ENCODE assay signal across 8 mouse cellular contexts in the genomic region with DNA sequence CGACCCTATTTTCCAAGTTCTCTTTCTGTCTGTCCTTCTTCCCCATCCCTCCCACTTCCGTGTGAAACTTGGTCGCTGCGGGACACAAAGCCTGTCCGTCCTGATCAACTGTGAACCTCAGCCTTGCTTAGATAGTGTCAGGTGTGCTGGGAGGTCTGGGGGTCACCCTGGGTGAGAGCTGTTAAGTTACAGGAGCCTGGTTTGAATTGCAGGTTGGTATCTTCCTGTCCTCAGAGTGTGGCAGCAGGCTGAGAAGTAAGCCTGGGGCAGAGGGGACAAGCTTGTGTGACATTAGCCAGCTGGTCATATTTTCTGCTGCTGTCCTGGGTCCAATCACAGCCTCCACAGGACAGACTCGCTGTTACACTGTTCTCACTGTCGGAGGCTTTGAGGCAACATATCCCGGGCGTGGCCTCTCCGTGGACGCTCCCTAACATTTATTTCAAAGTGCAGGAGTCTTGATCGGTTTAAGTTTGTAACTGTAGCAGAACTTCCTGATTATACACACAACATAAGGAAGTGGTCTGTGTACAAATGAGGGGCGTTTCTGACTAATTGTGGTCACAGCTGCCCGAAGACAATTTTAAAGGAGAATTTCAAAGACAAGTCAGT. TPM values are rescaled to one million over a fixed set of nuclear protein-coding genes. Genes with fewer than 3 reads are reported as not detected.
DNase-seq lines count a peak whose midpoint lies in the region; ATAC-seq and TF ChIP-seq lines count a peak whose summit lies in the region.

No protein-coding gene starts in this region.

- DNase-seq in cerebellum, adult 2 months = no peak
- DNase-seq in cerebellum, postnatal 4 days (ENCODE audit: low spot score in 2 of 2) = no peak
- DNase-seq in limb, embryonic 11.5 days (ENCODE audit: low spot score) = peak; percentile 48
- DNase-seq in left cerebral cortex, postnatal 14 days (ENCODE audit: low spot score in 2 of 2) = no peak
- no peak for DNase-seq in thymus, postnatal 10 days (ENCODE audit: low spot score in 2 of 2)

- H3K27me3 ChIP-seq in cerebellum, adult 2 months (ENCODE audit: control insufficient read depth, insufficient read depth, low read length) = no peaks in the 10 kb centered on the region
- no peaks in the 10 kb centered on the region for H3K27me3 ChIP-seq in heart, embryonic 12.5 days (replicated peaks)
- H3K27me3 ChIP-seq in limb, embryonic 11.5 days (ENCODE audit: control insufficient read depth, insufficient read depth, low read length) = no peaks in the 10 kb centered on the region
- no peaks in the 10 kb centered on the region for H3K27me3 ChIP-seq in midbrain, embryonic 12.5 days

- peak overlapping the region; percentile 82 for H3K4me2 ChIP-seq in heart, embryonic 12.5 days
- H3K4me2 ChIP-seq in limb, embryonic 11.5 days (ENCODE audit: low read depth, severe bottlenecking) = peak overlapping the region; percentile 55
- peak overlapping the region; percentile 54 for H3K4me2 ChIP-seq in midbrain, embryonic 12.5 days (replicated peaks)

- peaks cover 66% of the 10 kb centered on the region for H3K4me1 ChIP-seq in cerebellum, adult 2 months (ENCODE audit: control insufficient read depth, insufficient read depth, low read length)
- H3K4me1 ChIP-seq in bone marrow, adult 2 months (ENCODE audit: control insufficient read depth, insufficient read depth, low read length) = peaks cover 10% of the 10 kb centered on the region
- peaks cover 80% of the 10 kb centered on the region for H3K4me1 ChIP-seq in heart, embryonic 12.5 days (replicated peaks)
- H3K4me1 ChIP-seq in limb, embryonic 11.5 days (ENCODE audit: control insufficient read depth, insufficient read depth, low read length) = peaks cover 24% of the 10 kb centered on the region
- H3K4me1 ChIP-seq in midbrain, embryonic 12.5 days = peaks cover 78% of the 10 kb centered on the region

- peak; percentile 43 for ATAC-seq in heart, embryonic 12.5 days (ENCODE audit: insufficient number of reproducible peaks, low FRiP score)
- ATAC-seq in limb, embryonic 11.5 days (ENCODE audit: insufficient number of reproducible peaks, low FRiP score, low TSS enrichment, low read depth) = no peak
- ATAC-seq in midbrain, embryonic 12.5 days (ENCODE audit: low FRiP score, low read depth) = no peak

- H3K9ac ChIP-seq in heart, embryonic 12.5 days = peak overlapping the region; percentile 79
- 0 out of 2 replicates have a peak overlapping the region, but pooled peaks have one; percentile 41 for H3K9ac ChIP-seq in limb, embryonic 11.5 days (ENCODE audit: low read length)
- peak overlapping the region; percentile 49 for H3K9ac ChIP-seq in midbrain, embryonic 12.5 days (replicated peaks)

- H3K27ac ChIP-seq in cerebellum, adult 2 months (ENCODE audit: insufficient read depth, low read length) = peak overlapping the region; percentile 59; the same call in 1 of the 2 replicates
- H3K27ac ChIP-seq in bone marrow, adult 2 months (ENCODE audit: control insufficient read depth, insufficient read depth, low read depth, low read length, poor library complexity) = peak overlapping the region; percentile 92
- peak overlapping the region; percentile 99 for H3K27ac ChIP-seq in heart, embryonic 12.5 days (ENCODE audit: poor library complexity, severe bottlenecking)
- H3K27ac ChIP-seq in limb, embryonic 11.5 days (replicated peaks; ENCODE audit: low read depth, low read length) = peak overlapping the region; percentile 64
- peak overlapping the region; percentile 94 for H3K27ac ChIP-seq in midbrain, embryonic 12.5 days (replicated peaks)

- H3K9me3 ChIP-seq in heart, embryonic 12.5 days (replicated peaks) = no peaks in the 10 kb centered on the region
- no peaks in the 10 kb centered on the region for H3K9me3 ChIP-seq in limb, embryonic 11.5 days (ENCODE audit: control insufficient read depth, low read length)
- no peaks in the 10 kb centered on the region for H3K9me3 ChIP-seq in midbrain, embryonic 12.5 days

- peaks cover 5% of the 10 kb centered on the region for H3K36me3 ChIP-seq in heart, embryonic 12.5 days
- no peaks in the 10 kb centered on the region for H3K36me3 ChIP-seq in limb, embryonic 11.5 days (ENCODE audit: control insufficient read depth, insufficient read depth, low read length)
- 0 out of 2 replicates have a peak, but pooled peaks cover 3% of the 10 kb centered on the region for H3K36me3 ChIP-seq in midbrain, embryonic 12.5 days

- no peak for TF ChIP-seq CTCF in cerebellum, adult 2 months (IDR thresholded peaks at IDR 0.05; ENCODE audit: borderline replicate concordance, insufficient read depth, low read depth, low read length)
- no peak for TF ChIP-seq CTCF in bone marrow, adult 2 months (IDR thresholded peaks at IDR 0.05; ENCODE audit: control insufficient read depth, insufficient read depth, low read length)

- WGBS in cerebellum, adult 2 months = 38% methylated on average over 14 of the region's 14 CpGs
- WGBS in bone marrow, adult 2 months = 1% methylated on average over 14 of the region's 14 CpGs
- 14% methylated on average over 14 of the region's 14 CpGs for WGBS in heart, embryonic 12.5 days
- WGBS in limb, embryonic 11.5 days = 16% methylated on average over 14 of the region's 14 CpGs
- 19% methylated on average over 14 of the region's 14 CpGs for WGBS in midbrain, embryonic 12.5 days

- intact Hi-C loops in left cerebral cortex, postnatal 14 days (cut with DNase I) = no loop called here

- H3K4me3 ChIP-seq in cerebellum, adult 2 months (replicated peaks; ENCODE audit: insufficient read depth, low read depth, low read length) = peak overlapping the region; percentile 3
- H3K4me3 ChIP-seq in bone marrow, adult 2 months (replicated peaks; ENCODE audit: control insufficient read depth, low read depth, low read length) = peak overlapping the region; percentile 61
- H3K4me3 ChIP-seq in heart, embryonic 12.5 days = peak overlapping the region; percentile 42
- H3K4me3 ChIP-seq in limb, embryonic 11.5 days (ENCODE audit: low read depth, low read length) = no peak overlapping the region; the same call in 1 of the 2 replicates
- H3K4me3 ChIP-seq in midbrain, embryonic 12.5 days = peak overlapping the region; percentile 22

- no peak for TF ChIP-seq POLR2A in cerebellum, adult 2 months (IDR thresholded peaks at IDR 0.05; ENCODE audit: borderline replicate concordance, insufficient read depth, low read length)
- TF ChIP-seq POLR2A in bone marrow, adult 2 months (IDR thresholded peaks at IDR 0.05; ENCODE audit: borderline replicate concordance, control insufficient read depth, low read depth, low read length) = no peak

RNA-seq across cellular contexts. Expression of gene Trak1, which starts 17.3 kb away (rescaled TPM):
- polyA plus RNA-seq in cerebellum, adult 2 months (2012; rRNA removed) = 103 TPM in 2 replicates
- 14.1 and 29.4 TPM in 2 replicates for polyA plus RNA-seq in bone marrow, adult 2 months (2011; ENCODE audit: insufficient read depth, insufficient read length, low replicate concordance, missing spikeins)
- 37.3 and 42.0 TPM in 2 replicates for polyA plus RNA-seq in heart, embryonic 12.5 days (2016; fragmentation: Nextera tagmentation; extraction: Ambion mirVana)
- 9.3 and 11.7 TPM in 2 replicates for polyA plus RNA-seq in limb, embryonic 11.5 days (2014; fragmentation: Nextera tagmentation; extraction: Ambion mirVana)
- 38.0 and 42.2 TPM in 2 replicates for polyA plus RNA-seq in midbrain, embryonic 12.5 days (2016; fragmentation: Nextera tagmentation; extraction: Ambion mirVana)
- total RNA-seq in left cerebral cortex, postnatal 14 days (2021) = 100 to 1,000 TPM; 217 to 226 TPM

RNA-seq across cellular contexts. Expression of gene Ulk4, which starts 37.6 kb away (rescaled TPM):
- 2.1 and 2.5 TPM in 2 replicates for polyA plus RNA-seq in cerebellum, adult 2 months (2012; rRNA removed)
- polyA plus RNA-seq in bone marrow, adult 2 months (2011; ENCODE audit: insufficient read depth, insufficient read length, low replicate concordance, missing spikeins) = not detected in 2 replicates
- 97.4 and 111 TPM in 2 replicates for polyA plus RNA-seq in heart, embryonic 12.5 days (2016; fragmentation: Nextera tagmentation; extraction: Ambion mirVana)
- polyA plus RNA-seq in limb, embryonic 11.5 days (2014; fragmentation: Nextera tagmentation; extraction: Ambion mirVana) = 147 and 159 TPM in 2 replicates
- 193 and 218 TPM in 2 replicates for polyA plus RNA-seq in midbrain, embryonic 12.5 days (2016; fragmentation: Nextera tagmentation; extraction: Ambion mirVana)
- total RNA-seq in left cerebral cortex, postnatal 14 days (2021) = 1 to 10 TPM; 8.8 to 8.9 TPM

Comparison
In these comparisons a context has a peak if more than half of its experiments do, and no peak if none do; other contexts are left out.
1. RNA of gene Ulk4, which starts 37.6 kb away (polyA plus RNA-seq): 193 to 218 TPM in midbrain, embryonic 12.5 days, 147 to 159 TPM in limb, embryonic 11.5 days and 97.4 to 111 TPM in heart, embryonic 12.5 days; 2.1 to 2.5 TPM in cerebellum, adult 2 months and not detected in bone marrow, adult 2 months; every median in the first group is over 10 times any median in the second.
2. Peak in every context shown above with its lines, with median percentiles within 50 percentile points of each other: H3K27ac ChIP-seq, H3K4me2 ChIP-seq and H3K9ac ChIP-seq.